Mouse (Mus musculus) hindbrain, embryonic 14.5 days (tissue): ENCODE results near the gene Gm28539. TPM values are rescaled to one million over a fixed set of nuclear protein-coding genes. Genes with fewer than 3 reads are reported as not detected.
"Not testable (repeated sequence)": the region's sequence is repeated elsewhere in the genome, so short reads cannot be mapped to it uniquely, and the experiment has no call there.

ENCODE experiments used
- ATAC-seq: fragments of 200-750 bp; cut with Nextera tagmentation; 2 replicates; pipeline ENCODE4 v1.8.0; 2017; ENCODE audit warnings: moderate number of reproducible peaks, mild to moderate bottlenecking, moderate TSS enrichment, moderate library complexity; ENCODE audit not compliant: low FRiP score
- DNase-seq: peaks from one replicate; pipeline ENCODE4 v3.0.0-alpha.2; 2015; ENCODE audit warnings: low spot score
- H3K27ac ChIP-seq: fragments of 300-500 bp; sonication (generic); 2 replicates; pipeline ENCODE4 v1.5.1; 2014; ENCODE audit warnings: mild to moderate bottlenecking, moderate library complexity
- H3K27me3 ChIP-seq: fragments of 300-500 bp; sonication (generic); 2 replicates; pipeline ENCODE4 v1.6.1; 2014; ENCODE audit warnings: mild to moderate bottlenecking, low read length, mixed read lengths; ENCODE audit not compliant: control insufficient read depth, insufficient read depth
- H3K36me3 ChIP-seq: fragments of 300-500 bp; sonication (generic); replicated peaks from 2 replicates; pipeline ENCODE4 v1.6.1; 2014; ENCODE audit not compliant: control insufficient read depth, insufficient read depth
- H3K4me1 ChIP-seq: fragments of 300-500 bp; sonication (generic); replicated peaks from 2 replicates; pipeline ENCODE4 v1.6.1; 2014; ENCODE audit warnings: antibody characterized with exemption, low read length, mixed read lengths; ENCODE audit not compliant: control insufficient read depth, insufficient read depth
- H3K4me2 ChIP-seq: fragments of 300-500 bp; sonication (generic); replicated peaks from 2 replicates; pipeline ENCODE4 v1.6.1; 2014; ENCODE audit warnings: mild to moderate bottlenecking, moderate library complexity
- H3K4me3 ChIP-seq: fragments of 300-500 bp; sonication (generic); replicated peaks from 2 replicates; pipeline ENCODE4 v1.5.1; 2014; ENCODE audit warnings: mild to moderate bottlenecking, low read length
- H3K9ac ChIP-seq: fragments of 300-500 bp; sonication (generic); 2 replicates; pipeline ENCODE4 v1.6.1; 2014
- H3K9me3 ChIP-seq: fragments of 300-500 bp; sonication (generic); 2 replicates; pipeline ENCODE4 v1.6.1; 2016; ENCODE audit warnings: low read length; ENCODE audit not compliant: control insufficient read depth
- whole genome bisulfite sequencing: fragments of 180-500 bp; shearing (Covaris S2); extraction: QIAGEN DNeasy Blood & Tissue Kit; methylation state at CpG from one replicate; pipeline ENCODE4 v1.1.7; 2014; 5-methylcytosine and 5-hydroxymethylcytosine counted together
- polyA plus RNA-seq: library from polyadenylated mRNA; unstranded; fragments of >200 nt; fragmentation: Nextera tagmentation; extraction: Ambion mirVana; gene quantifications from 2 replicates; pipeline ENCODE4 v1.2.1, GENCODE M21; 2014

Gene Gm28539
- polyA plus RNA-seq, 1 experiment from 2014 or later: not detected

DNA sequence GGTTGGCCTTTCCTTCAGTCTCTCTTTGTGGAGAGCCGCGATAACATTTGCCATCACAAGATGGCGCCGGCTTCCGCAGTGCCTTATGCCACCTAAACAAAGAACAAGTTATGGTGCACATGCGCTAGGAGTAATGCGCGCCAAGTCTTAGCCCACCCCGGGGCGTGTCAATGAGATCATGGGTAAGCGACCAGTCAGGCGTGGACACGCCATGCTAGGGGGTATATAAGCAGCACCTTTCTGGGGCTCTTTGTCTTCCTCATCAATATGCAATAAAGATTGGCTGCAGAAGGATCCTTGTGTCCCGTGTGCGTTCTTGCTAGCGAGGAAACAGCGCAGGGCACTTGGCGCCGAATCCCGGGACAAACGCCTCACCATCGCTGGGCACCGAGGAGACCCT is 139.3 kb downstream of the Gm28539 start:
- 83% methylated on average over 23 of the region's 23 CpGs for WGBS
- H3K4me3 ChIP-seq: not testable (repeated sequence)

DNA sequence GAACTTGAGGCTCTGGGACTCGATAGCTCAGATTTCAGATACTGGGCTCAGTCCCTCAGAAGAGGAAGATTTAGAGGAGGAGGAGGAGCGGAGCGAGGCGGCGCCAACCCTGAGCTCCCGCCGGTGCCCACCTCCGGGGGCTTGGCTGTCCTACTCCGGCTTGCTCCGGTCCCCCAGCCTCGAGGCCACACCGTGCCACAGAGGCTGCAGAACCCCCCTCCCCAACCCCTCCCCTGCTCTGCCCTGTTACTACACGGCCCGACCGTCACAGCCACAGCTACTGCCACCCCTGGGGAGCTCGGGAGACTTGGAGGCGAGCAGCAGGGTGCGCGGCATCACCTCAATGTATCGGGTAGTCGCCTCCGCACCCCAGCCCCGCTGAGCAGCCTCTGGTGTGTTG is 139.9 kb downstream of the Gm28539 start:
- Histone ChIP-seq H3K9ac (no peak overlapping the region), H3K36me3 (peaks cover 8% of the 10 kb centered on the region), H3K27ac (no peak overlapping the region), H3K27me3 (no peaks in the 10 kb centered on the region), H3K4me3 (no peak overlapping the region; the same call in 1 of the 2 replicates), H3K4me2 (no peak overlapping the region), H3K9me3 (0 out of 2 replicates have a peak, but pooled peaks cover 5% of the 10 kb centered on the region), H3K4me1 (no peaks in the 10 kb centered on the region)
- WGBS: 76% methylated on average over 23 of the region's 23 CpGs
- DNase-seq: no peak
- ATAC-seq: no peak

More for the DNA sequence above, 139.3 kb downstream of the Gm28539 start:
- peaks cover 14% of the 10 kb centered on the region for H3K36me3 ChIP-seq
- not testable (repeated sequence) for H3K4me1 ChIP-seq, H3K27ac ChIP-seq, DNase-seq, ATAC-seq, H3K4me2 ChIP-seq, H3K27me3 ChIP-seq, H3K9me3 ChIP-seq, H3K9ac ChIP-seq

DNA sequence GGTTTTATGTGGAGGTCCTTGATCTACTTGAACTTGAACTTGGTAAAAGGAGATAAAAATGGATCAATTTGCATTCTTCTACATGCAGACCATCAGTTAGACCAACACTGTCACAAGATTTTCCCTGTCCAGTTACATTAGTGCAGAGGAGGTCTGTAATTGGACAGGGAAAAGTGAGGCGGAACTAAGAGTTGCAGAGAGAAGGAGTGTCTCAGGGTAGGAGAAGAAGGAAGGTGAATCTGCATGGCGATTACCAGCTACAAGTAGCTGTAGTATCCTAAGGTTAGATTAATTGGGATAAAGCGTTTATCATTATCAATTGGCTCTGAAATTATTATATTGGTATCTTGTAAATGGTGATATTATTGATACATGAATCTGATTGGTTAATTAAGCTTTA is 150.0 kb downstream of the Gm28539 start:
- no peak overlapping the region for H3K27ac ChIP-seq
- ATAC-seq: no peak
- WGBS: 91% methylated on average over 3 of the region's 3 CpGs
- H3K4me2 ChIP-seq: no peak overlapping the region
- no peaks in the 10 kb centered on the region for H3K4me1 ChIP-seq
- H3K9ac ChIP-seq: no peak overlapping the region
- no peaks in the 10 kb centered on the region for H3K36me3 ChIP-seq
- H3K9me3 ChIP-seq: peaks cover 6% of the 10 kb centered on the region; the same call in 1 of the 2 replicates
- DNase-seq: no peak
- no peaks in the 10 kb centered on the region for H3K27me3 ChIP-seq
- no peak overlapping the region for H3K4me3 ChIP-seq

DNA sequence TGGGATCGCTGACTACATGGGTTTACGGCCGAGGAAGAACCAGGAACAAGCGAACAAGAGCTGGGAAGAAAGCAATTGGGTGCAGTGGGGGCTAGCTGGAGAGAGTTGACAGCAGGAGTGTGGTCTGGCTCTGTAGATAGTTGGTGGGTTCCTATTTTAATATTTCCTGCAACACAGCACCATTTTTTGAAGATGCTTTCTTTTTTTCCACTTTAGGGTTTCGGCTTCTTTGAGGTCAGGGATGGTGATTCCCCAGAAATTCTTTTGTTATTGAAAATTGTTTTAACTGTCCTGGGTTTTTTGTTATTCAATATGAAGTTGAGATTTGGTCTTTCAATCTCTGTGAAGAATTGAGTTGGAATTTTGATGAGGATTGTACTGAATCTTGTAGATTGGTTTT is 150.5 kb downstream of the Gm28539 start:
- 93% methylated on average over 5 of the region's 5 CpGs for WGBS

DNA sequence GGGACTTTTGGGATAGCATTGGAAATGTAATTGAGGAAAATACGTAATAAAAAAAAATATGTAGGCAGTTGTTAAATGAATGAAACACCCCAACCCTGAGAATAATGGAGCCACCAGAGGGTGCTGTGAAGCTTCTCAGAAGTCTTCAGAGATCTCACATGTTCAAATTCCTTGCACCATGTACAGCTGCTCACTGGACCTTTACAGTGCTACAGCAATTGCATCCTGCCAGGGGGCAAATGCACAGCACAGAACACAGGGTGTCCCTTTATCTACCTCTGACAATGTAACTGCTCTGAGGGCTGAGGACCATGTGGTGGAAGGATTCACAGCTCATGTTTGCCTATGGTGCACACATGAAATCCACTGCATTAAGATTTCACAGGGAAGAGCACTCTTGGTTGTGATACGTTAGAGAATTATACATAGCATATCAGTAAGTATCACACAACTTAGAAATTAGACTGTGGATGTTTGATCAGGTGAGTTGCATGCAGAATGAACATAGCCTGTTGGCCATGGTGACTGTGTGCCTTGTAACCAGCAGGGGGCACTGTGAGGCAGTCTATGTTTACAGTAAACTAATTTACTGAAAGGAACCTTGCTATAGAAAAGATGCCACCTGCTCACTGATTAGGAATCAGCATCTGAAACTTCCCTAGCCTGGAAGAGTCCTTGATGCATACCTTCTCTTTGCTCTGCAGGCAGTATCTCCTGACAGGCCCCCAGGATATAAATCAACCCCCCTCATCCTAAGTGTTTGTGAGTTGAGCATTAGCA is 166.4 kb downstream of the Gm28539 start:
- H3K4me3 ChIP-seq, H3K4me1 ChIP-seq, H3K4me2 ChIP-seq, H3K9ac ChIP-seq, H3K36me3 ChIP-seq, H3K27me3 ChIP-seq, H3K27ac ChIP-seq, H3K9me3 ChIP-seq, ATAC-seq: not testable (repeated sequence)
- DNase-seq: peak; percentile 25
- WGBS: 46% methylated on average over 2 of the region's 2 CpGs

More for the DNA sequence above, 150.5 kb downstream of the Gm28539 start:
- no peak overlapping the region for H3K4me3 ChIP-seq
- H3K27ac ChIP-seq: no peak overlapping the region
- H3K9me3 ChIP-seq: peaks cover 6% of the 10 kb centered on the region; the same call in 1 of the 2 replicates
- no peaks in the 10 kb centered on the region for H3K4me1 ChIP-seq
- H3K9ac ChIP-seq: no peak overlapping the region
- H3K36me3 ChIP-seq: no peaks in the 10 kb centered on the region
- no peak for DNase-seq
- H3K4me2 ChIP-seq: no peak overlapping the region
- ATAC-seq: no peak
- H3K27me3 ChIP-seq: no peaks in the 10 kb centered on the region

DNA sequence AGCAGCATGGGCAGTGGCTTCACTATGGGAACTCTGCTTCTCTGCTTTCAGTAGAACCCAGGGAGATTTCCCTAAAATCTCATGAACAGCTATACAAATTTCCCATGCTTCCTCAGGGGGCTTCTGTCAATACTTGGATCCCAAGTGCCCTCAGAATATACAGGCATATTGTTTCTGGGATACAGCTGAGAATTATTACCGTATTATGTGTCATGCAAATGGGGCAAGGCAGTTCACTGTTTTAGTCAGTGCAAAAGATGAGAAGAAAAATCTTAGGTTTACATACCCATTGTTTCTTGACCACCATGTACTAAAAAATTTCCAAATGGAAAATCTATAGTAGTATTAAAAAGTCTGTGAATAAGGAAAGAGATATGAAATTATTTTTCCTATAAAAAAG is 167.4 kb downstream of the Gm28539 start:
- WGBS: 87% methylated on average over 1 of the region's 1 CpGs
- Histone ChIP-seq H3K36me3 (no peaks in the 10 kb centered on the region), H3K27me3 (no peaks in the 10 kb centered on the region), H3K27ac (no peak overlapping the region), H3K4me3 (no peak overlapping the region), H3K4me2 (no peak overlapping the region), H3K4me1 (no peaks in the 10 kb centered on the region), H3K9ac (no peak overlapping the region), H3K9me3 (no peaks in the 10 kb centered on the region)
- ATAC-seq (no peak), DNase-seq (no peak)

DNA sequence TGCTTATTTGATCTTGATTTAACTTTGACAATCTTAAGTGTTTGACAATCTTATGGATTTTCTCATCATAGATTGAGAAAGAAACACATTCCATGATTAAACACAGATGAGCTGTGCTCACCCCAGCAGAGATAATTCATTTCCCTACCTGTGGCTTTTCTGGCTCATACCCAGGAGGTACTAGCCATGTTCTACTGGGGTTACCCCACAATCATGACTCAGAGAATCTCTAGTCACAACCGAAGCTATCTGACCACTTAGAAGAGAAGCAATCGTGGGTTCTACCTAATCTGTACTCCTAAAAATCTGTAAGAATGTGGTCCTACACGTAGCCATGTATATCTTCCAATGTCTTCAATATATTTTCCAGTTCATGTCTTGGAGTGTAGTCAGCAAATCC is 168.9 kb downstream of the Gm28539 start:
- Histone ChIP-seq H3K27me3 (no peaks in the 10 kb centered on the region), H3K9me3 (no peaks in the 10 kb centered on the region), H3K4me1 (no peaks in the 10 kb centered on the region), H3K36me3 (no peaks in the 10 kb centered on the region), H3K4me3 (no peak overlapping the region), H3K9ac (no peak overlapping the region), H3K27ac (no peak overlapping the region), H3K4me2 (no peak overlapping the region)
- ATAC-seq: no peak
- WGBS: 80% methylated on average over 3 of the region's 3 CpGs
- no peak for DNase-seq

Other genes starting within 250 kb of the Gm28539 start
- gene Tbx1, start 245.9 kb upstream of the Gm28539 start, polyA plus RNA-seq: 0.94 and 1.2 TPM in 2 replicates
- gene Gp1bb, start 214.2 kb upstream of the Gm28539 start, polyA plus RNA-seq: 13.7 and 16.7 TPM in 2 replicates
- gene Gm49601, start 210.2 kb upstream of the Gm28539 start, polyA plus RNA-seq: 6.9 and 10.1 TPM in 2 replicates
- gene Sept5, start 206.6 kb upstream of the Gm28539 start, polyA plus RNA-seq: 192 and 218 TPM in 2 replicates
- 115 and 122 TPM in 2 replicates for gene Cldn5, start 59.7 kb upstream of the Gm28539 start, polyA plus RNA-seq
- gene Ufd1, start 24.8 kb upstream of the Gm28539 start, polyA plus RNA-seq: 68.2 and 90.8 TPM in 2 replicates
- 6.5 and 9.8 TPM in 2 replicates for gene Cdc45, start 24.6 kb upstream of the Gm28539 start, polyA plus RNA-seq
- 24.7 and 31.7 TPM in 2 replicates for gene 2510002D24Rik, start within 50 bp of the Gm28539 start, polyA plus RNA-seq
- gene Mrpl40, start 40.3 kb downstream of the Gm28539 start, polyA plus RNA-seq: 55.6 and 65.7 TPM in 2 replicates
- 21.3 and 22.8 TPM in 2 replicates for gene Hira, start 40.5 kb downstream of the Gm28539 start, polyA plus RNA-seq